Mouse (Mus musculus) hindbrain, embryonic 15.5 days (tissue): Measurements from ENCODE around the gene Gm20838. TPM values are rescaled to one million over a fixed set of nuclear protein-coding genes. Genes with fewer than 3 reads are reported as not detected.
"Not testable (repeated sequence)": the region's sequence is repeated elsewhere in the genome, so short reads cannot be mapped to it uniquely, and the experiment has no call there.

ENCODE experiments used
- ATAC-seq: fragments of 200-750 bp; cut with Nextera tagmentation; 2 replicates; pipeline ENCODE4 v1.8.0; 2017; ENCODE audit warnings: low read depth, moderate number of reproducible peaks, moderate TSS enrichment; ENCODE audit not compliant: low FRiP score
- H3K27ac ChIP-seq: fragments of 300-500 bp; sonication (generic); replicated peaks from 2 replicates; pipeline ENCODE4 v1.5.1; 2015; ENCODE audit warnings: mild to moderate bottlenecking, inconsistent platforms
- H3K27me3 ChIP-seq: fragments of 300-500 bp; sonication (generic); 2 replicates; pipeline ENCODE4 v1.6.1; 2015; ENCODE audit warnings: control low read depth, inconsistent platforms
- H3K36me3 ChIP-seq: fragments of 300-500 bp; sonication (generic); 2 replicates; pipeline ENCODE4 v1.6.1; 2015; ENCODE audit warnings: control low read depth, inconsistent platforms
- H3K4me1 ChIP-seq: fragments of 300-500 bp; sonication (generic); replicated peaks from 2 replicates; pipeline ENCODE4 v1.6.1; 2015; ENCODE audit warnings: control low read depth, inconsistent platforms
- H3K4me2 ChIP-seq: fragments of 300-500 bp; sonication (generic); 2 replicates; pipeline ENCODE4 v1.6.1; 2015; ENCODE audit warnings: moderate library complexity, mild to moderate bottlenecking, inconsistent platforms
- H3K4me3 ChIP-seq: fragments of 300-500 bp; sonication (generic); 2 replicates; pipeline ENCODE4 v1.5.1; 2015; ENCODE audit warnings: mild to moderate bottlenecking, inconsistent platforms
- H3K9ac ChIP-seq: fragments of 300-500 bp; sonication (generic); 2 replicates; pipeline ENCODE4 v1.6.1; 2015; ENCODE audit warnings: inconsistent platforms
- H3K9me3 ChIP-seq: fragments of 300-500 bp; sonication (generic); 2 replicates; pipeline ENCODE4 v1.6.1; 2016; ENCODE audit warnings: control low read depth, inconsistent platforms
- WGBS: fragments of 180-500 bp; shearing (Covaris S2); methylation state at CpG from one replicate; pipeline ENCODE4 v1.1.7; 2015; 5-methylcytosine and 5-hydroxymethylcytosine counted together
- polyA plus RNA-seq: library from polyadenylated mRNA; unstranded; fragments of >200 nt; fragmentation: Nextera tagmentation; extraction: Ambion mirVana; gene quantifications from 2 replicates; pipeline ENCODE4 v1.2.1, GENCODE M21; 2015

Gm20838 gene
- not detected in 2 replicates for polyA plus RNA-seq

DNA sequence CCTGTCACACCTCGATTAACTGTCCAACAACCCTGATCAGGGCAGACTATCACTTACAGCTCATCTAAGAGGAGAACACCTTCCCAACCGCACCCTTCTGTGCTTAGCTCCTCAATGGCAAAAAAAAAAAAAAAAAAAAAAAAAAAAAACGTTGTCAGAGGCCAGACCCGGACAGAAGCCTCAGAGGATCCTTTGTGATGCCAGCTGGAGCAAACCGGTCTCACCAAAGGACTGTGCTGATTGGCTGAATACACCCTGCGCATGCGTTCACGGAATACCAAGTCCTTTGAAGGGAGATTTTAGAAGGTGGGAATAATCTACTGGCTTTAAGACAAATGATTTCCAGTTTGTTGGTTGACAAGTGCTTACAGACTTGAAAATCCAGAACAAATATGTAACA, at the start of gene Gm20838:
Gene Gm20838, minus strand, starts transcription at position 101 of the 400 bp plus-strand sequence.
- not testable (repeated sequence) for H3K36me3 ChIP-seq, H3K4me1 ChIP-seq, ATAC-seq, H3K4me3 ChIP-seq, H3K9me3 ChIP-seq, H3K9ac ChIP-seq, H3K27ac ChIP-seq, H3K27me3 ChIP-seq, H3K4me2 ChIP-seq
- no CpG with 5 or more reads among the region's 8 CpGs for WGBS
